Mouse (Mus musculus): ENCODE measurements around the gene Camk2b.
"Not testable (repeated sequence)": the region's sequence is repeated elsewhere in the genome, so short reads cannot be mapped to it uniquely, and the experiment has no call there.

The Camk2b gene

DNA sequence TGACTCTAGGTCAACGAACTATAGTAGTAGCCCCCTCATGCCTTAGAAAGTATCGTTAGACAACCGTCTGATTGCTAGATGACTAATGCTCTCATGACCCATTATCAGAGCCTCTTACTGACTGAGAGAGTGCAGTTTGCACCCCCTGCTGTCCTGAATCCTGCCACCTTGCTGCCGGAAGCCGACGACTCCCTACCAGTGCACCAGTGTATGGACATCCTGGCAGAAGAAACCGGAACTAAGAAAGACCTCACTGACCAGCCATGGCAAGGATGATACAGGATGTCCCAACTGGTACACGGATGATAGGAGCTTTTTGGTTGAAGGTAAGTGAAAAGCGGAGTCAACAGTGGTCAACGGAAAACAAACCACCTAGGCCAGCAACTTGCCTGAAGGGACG, 131.6 kb downstream of the Camk2b start:
- not testable (repeated sequence) for DNase-seq

DNA sequence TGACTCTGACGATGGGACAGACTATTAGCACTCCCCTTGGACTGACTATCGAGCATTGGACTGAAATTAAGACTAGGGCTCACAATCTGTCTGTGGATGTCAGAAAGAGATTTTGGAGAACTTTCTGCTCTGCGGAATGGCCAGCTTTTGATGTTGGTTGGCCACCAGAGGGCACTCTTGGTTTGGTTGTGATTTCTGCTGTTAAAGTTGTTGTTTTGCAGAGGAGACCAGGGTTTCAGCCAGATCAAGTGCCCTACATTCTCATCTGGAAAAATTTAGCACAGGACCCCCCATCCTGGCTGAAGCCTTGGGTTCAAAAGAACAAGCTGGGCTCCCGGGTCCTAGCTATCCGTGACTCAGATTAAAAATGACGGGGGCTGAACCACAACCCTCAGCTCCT, 134.2 kb downstream of the Camk2b start:
- peak in 1 of 2 experiments; percentile 31 for DNase-seq

DNA sequence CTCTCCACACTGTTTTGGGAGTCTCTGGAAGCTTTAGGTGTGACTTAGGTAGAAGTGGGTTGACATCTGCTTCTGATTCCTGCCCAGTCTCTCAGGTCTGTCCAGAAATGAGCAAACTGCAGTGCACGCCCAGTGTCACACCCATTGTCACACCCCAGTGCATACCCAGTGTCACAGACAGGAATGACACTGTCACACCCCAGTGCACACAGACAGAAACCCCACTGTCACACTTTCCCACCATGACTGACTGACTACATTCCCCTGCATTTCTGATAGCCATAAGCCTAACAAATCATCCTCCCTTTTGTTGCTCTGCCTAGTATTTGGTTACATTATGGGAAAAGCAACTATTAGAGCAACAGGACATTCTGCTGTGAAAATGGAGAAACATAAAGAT, 135.6 kb downstream of the Camk2b start:
- no peak for DNase-seq

GRCm38 (mm10) chr11:5926696-5927220, 139.4 kb downstream of the Camk2b start:
- DNase-seq, result no peak

DNA sequence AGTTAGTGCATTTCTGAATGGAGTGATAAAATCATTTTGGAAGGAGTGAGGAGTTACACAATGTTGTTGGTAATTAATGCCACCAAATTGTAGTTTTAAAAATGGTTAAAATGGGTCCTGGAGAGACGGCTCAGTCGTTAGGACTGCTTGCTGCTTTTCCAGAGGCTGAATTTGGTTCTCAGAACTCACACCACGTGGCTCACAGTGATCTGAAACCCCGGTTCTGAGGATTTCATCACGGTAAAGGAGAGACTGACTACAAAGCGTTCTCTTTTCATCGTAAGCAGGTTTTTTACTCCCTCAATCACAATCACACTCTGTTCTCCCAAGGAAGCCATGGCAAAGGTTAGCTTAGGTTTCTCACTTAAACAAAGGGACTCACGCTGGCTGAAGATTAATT, 141.5 kb downstream of the Camk2b start:
- no peak for DNase-seq

GRCm38 (mm10) chr11:5920323-5920960, 145.7 kb downstream of the Camk2b start:
- DNase-seq, result no peak
